Mouse (Mus musculus) hindbrain, embryonic 10.5 days (tissue): ENCODE data around the gene Stat5b. TPM values are rescaled to one million over a fixed set of nuclear protein-coding genes. Genes with fewer than 3 reads are reported as not detected.

Experiments used
- DNase-seq: peaks from one replicate; pipeline ENCODE4 v3.0.0-alpha.2; 2017; ENCODE audit warnings: low spot score
- H3K27ac ChIP-seq: fragments of 300-500 bp; sonication (generic); 2 replicates; pipeline ENCODE4 v1.5.1; 2016; ENCODE audit warnings: mild to moderate bottlenecking, moderate library complexity
- H3K27me3 ChIP-seq: fragments of 300-500 bp; sonication (generic); 2 replicates; pipeline ENCODE4 v1.6.1; 2016; ENCODE audit warnings: mild to moderate bottlenecking; ENCODE audit not compliant: poor library complexity, insufficient read depth, severe bottlenecking
- H3K36me3 ChIP-seq: fragments of 300-500 bp; sonication (generic); 2 replicates; pipeline ENCODE4 v1.6.1; 2016; ENCODE audit warnings: mild to moderate bottlenecking, moderate library complexity
- H3K4me1 ChIP-seq: fragments of 300-500 bp; sonication (generic); replicated peaks from 2 replicates; pipeline ENCODE4 v1.6.1; 2016; ENCODE audit warnings: mild to moderate bottlenecking
- H3K4me3 ChIP-seq: fragments of 300-500 bp; sonication (generic); 2 replicates; pipeline ENCODE4 v1.5.1; 2016; ENCODE audit warnings: mild to moderate bottlenecking, moderate library complexity
- H3K9me3 ChIP-seq: fragments of 300-500 bp; sonication (generic); 2 replicates; pipeline ENCODE4 v1.6.1; 2016; ENCODE audit warnings: mild to moderate bottlenecking, moderate library complexity
- WGBS: fragments of 180-500 bp; shearing (Covaris S2); methylation state at CpG from one replicate; pipeline ENCODE4 v1.1.7; 2016; 5-methylcytosine and 5-hydroxymethylcytosine counted together
- polyA plus RNA-seq: library from polyadenylated mRNA; unstranded; fragments of >200 nt; fragmentation: Nextera tagmentation; extraction: Ambion mirVana; gene quantifications from 2 replicates; pipeline ENCODE4 v1.2.1, GENCODE M21; 2016

Stat5b gene
- polyA plus RNA-seq, 1 experiment from 2014 or later: 14.8 TPM

GRCm38 (mm10) chr11:100766726-100767125, 83.8 kb downstream of the Stat5b start:
- no peak overlapping the region for H3K27ac ChIP-seq
- no peaks in the 10 kb centered on the region for H3K9me3 ChIP-seq
- H3K4me1 ChIP-seq: peaks cover 16% of the 10 kb centered on the region
- WGBS: 87% methylated on average over 9 of the region's 9 CpGs
- no peaks in the 10 kb centered on the region for H3K36me3 ChIP-seq
- peaks cover 17% of the 10 kb centered on the region for H3K27me3 ChIP-seq
- no peak overlapping the region for H3K4me3 ChIP-seq
- no peak for DNase-seq

- peak within 1 kb of the TSS; percentile 76 for H3K27ac ChIP-seq
- H3K36me3 ChIP-seq: no peaks in the 10 kb centered on the region
- H3K4me3 ChIP-seq: peak within 1 kb of the TSS; percentile 57
- H3K27me3 ChIP-seq: peaks cover 51% of the 10 kb centered on the region
- 88% methylated on average over 7 of the region's 7 CpGs for WGBS
- no peaks in the 10 kb centered on the region for H3K9me3 ChIP-seq
- peaks cover 30% of the 10 kb centered on the region for H3K4me1 ChIP-seq
- no peak for DNase-seq
These were observed 87.7 kb downstream of the Stat5b start, which contains the start of gene Hcrt for GRCm38 (mm10) chr11:100762831-100763230. Hcrt (minus strand) TSS chr11:100762931.

DNA sequence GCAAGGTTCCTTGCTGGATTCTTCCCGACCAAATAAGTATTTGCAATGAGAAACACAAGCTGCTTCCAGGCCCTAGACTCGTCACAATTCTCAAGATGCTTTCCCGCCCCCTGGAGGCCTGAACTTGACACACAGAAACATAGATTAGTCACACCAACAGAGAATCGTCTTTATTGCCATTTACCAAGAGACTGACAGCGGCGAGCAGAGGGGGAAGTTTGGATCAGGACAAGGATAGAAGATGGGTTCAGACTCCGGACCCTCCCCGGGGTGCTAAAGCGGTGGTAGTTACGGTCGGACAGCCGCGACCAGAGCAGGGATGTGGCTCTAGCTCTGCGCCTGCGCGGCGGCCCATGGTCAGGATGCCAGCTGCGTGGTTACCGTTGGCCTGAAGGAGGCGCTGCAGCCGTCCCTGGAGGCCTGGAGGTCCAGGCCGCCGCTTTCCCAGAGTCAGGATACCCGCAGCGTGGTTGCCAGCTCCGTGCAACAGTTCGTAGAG, 88.9 kb downstream of the Stat5b start:
- Histone ChIP-seq H3K4me3 (peak overlapping the region; percentile 57), H3K36me3 (no peaks in the 10 kb centered on the region), H3K4me1 (peaks cover 30% of the 10 kb centered on the region), H3K27me3 (peaks cover 60% of the 10 kb centered on the region), H3K27ac (peak overlapping the region; percentile 76), H3K9me3 (no peaks in the 10 kb centered on the region)
- peak; percentile 93 for DNase-seq
- WGBS: 1% methylated on average over 27 of the region's 27 CpGs

DNA sequence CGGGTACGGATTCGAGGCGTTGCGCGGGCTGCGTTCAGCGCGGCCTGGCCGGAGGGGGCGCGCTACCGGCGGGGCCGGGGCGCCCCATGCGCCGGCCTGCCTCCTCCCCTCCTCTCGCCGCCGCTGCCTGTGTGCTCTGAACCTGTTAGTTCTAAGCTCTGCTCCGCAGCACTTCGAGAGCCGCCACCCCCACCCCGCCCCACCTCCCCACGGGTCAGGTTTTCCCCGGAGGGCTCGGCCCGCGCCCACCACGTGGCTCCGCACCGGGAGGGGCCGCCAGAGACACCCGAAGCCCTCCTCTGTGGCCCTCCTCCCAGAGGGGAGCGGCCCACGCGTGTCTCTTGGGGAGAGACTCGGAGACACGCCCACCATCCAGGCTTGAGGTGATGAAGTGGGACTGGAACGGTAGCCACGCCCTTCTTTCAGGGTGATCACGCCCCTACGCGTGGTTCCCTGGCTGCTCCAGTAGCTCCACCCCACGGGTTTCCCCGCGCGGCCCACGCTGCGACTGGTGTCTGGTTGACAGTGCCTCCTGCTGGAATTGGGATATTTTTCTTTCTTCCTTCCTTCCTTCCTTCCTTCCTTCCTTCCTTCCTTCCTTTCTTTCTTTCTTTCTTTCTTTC, 90.8 kb downstream of the Stat5b start, which contains the start of gene Kcnh4:
Gene Kcnh4 (minus strand): TSS at position 332 of the 623 bp plus-strand sequence.
- WGBS: under 1% methylated on average over 51 of the region's 51 CpGs
- Histone ChIP-seq H3K27me3 (peaks cover 62% of the 10 kb centered on the region), H3K27ac (peak within 1 kb of the TSS; percentile 81), H3K9me3 (no peaks in the 10 kb centered on the region), H3K4me1 (peaks cover 30% of the 10 kb centered on the region), H3K36me3 (no peaks in the 10 kb centered on the region), H3K4me3 (peak within 1 kb of the TSS; percentile 60)
- DNase-seq: peak; percentile 42

GRCm38 (mm10) chr11:100758707-100759610, 91.6 kb downstream of the Stat5b start:
- H3K27me3 ChIP-seq: peaks cover 62% of the 10 kb centered on the region
- DNase-seq: peak; percentile 79
- H3K9me3 ChIP-seq: no peaks in the 10 kb centered on the region
- H3K4me1 ChIP-seq: peaks cover 30% of the 10 kb centered on the region
- WGBS: under 1% methylated on average over 35 of the region's 35 CpGs
- H3K36me3 ChIP-seq: no peaks in the 10 kb centered on the region
- peak overlapping the region; percentile 60 for H3K4me3 ChIP-seq
- H3K27ac ChIP-seq: peak overlapping the region; percentile 81

GRCm38 (mm10) chr11:100757566-100757965, 93.0 kb downstream of the Stat5b start:
- Histone ChIP-seq H3K27ac (no peak overlapping the region), H3K27me3 (peaks cover 53% of the 10 kb centered on the region)
- WGBS: 89% methylated on average over 12 of the region's 12 CpGs

GRCm38 (mm10) chr11:100756476-100756875, 94.0 kb downstream of the Stat5b start:
- H3K4me3 ChIP-seq: no peak overlapping the region
- no peaks in the 10 kb centered on the region for H3K36me3 ChIP-seq
- H3K4me1 ChIP-seq: peaks cover 28% of the 10 kb centered on the region
- H3K27me3 ChIP-seq: peaks cover 51% of the 10 kb centered on the region
- no peaks in the 10 kb centered on the region for H3K9me3 ChIP-seq
- H3K27ac ChIP-seq: no peak overlapping the region
- no peak for DNase-seq
- WGBS: 63% methylated on average over 6 of the region's 6 CpGs

More at GRCm38 (mm10) chr11:100757566-100757965, 93.0 kb downstream of the Stat5b start:
- Histone ChIP-seq H3K4me1 (peaks cover 30% of the 10 kb centered on the region), H3K36me3 (no peaks in the 10 kb centered on the region), H3K9me3 (no peaks in the 10 kb centered on the region), H3K4me3 (no peak overlapping the region)
- no peak for DNase-seq

DNA sequence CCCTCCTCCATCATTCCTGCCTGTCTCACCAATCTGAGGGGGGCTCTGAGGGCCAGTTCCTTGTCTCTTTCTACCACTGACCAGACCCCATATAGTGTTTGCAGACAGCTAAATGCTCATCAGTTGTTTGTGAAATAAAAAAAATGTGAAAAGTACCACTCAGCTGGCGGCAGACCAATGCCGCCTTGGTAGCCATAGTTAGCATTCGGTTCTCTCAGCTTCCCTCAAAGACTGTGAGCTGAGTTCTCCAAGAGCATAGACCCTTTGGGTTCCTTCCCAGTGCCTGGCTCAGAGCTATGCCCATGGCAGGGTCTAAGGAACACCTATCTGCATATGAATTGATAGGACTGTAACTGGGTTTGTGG, 95.8 kb downstream of the Stat5b start:
- no peak overlapping the region for H3K27ac ChIP-seq
- no peak for DNase-seq
- no peak overlapping the region for H3K4me3 ChIP-seq
- peaks cover 46% of the 10 kb centered on the region for H3K27me3 ChIP-seq
- peaks cover 18% of the 10 kb centered on the region for H3K4me1 ChIP-seq
- H3K9me3 ChIP-seq: no peaks in the 10 kb centered on the region
- 90% methylated on average over 3 of the region's 3 CpGs for WGBS
- 0 out of 2 replicates have a peak, but pooled peaks cover 7% of the 10 kb centered on the region for H3K36me3 ChIP-seq

- Histone ChIP-seq H3K4me3 (no peak overlapping the region), H3K36me3 (0 out of 2 replicates have a peak, but pooled peaks cover 7% of the 10 kb centered on the region), H3K4me1 (peaks cover 13% of the 10 kb centered on the region), H3K9me3 (no peaks in the 10 kb centered on the region), H3K27me3 (peaks cover 46% of the 10 kb centered on the region), H3K27ac (no peak overlapping the region)
- DNase-seq: no peak
- 85% methylated on average over 12 of the region's 12 CpGs for WGBS
These were observed 96.4 kb downstream of the Stat5b start for GRCm38 (mm10) chr11:100754021-100754692.

DNA sequence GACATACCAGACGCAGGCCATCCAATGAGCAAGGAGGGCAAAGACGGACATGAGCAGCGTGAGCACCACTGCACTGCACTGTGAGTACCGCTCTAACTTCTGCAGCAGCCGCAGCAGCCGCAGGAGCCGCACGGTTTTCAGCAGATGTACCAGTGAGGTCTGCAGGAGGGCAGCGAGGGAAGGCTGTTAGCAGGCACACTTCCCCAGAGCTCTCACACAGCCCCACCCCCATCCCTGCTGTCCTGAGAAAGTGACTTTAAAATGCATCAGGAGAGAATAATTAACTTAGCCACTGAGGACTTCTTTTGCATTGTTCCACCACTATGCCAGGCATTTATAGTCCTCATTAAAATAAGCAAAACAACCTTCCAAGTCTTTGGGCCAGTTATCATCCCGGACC, 98.2 kb downstream of the Stat5b start:
- Histone ChIP-seq H3K27me3 (peaks cover 40% of the 10 kb centered on the region), H3K4me3 (no peak overlapping the region), H3K36me3 (0 out of 2 replicates have a peak, but pooled peaks cover 7% of the 10 kb centered on the region), H3K27ac (no peak overlapping the region), H3K4me1 (0 out of 2 replicates have a peak, but pooled peaks cover 5% of the 10 kb centered on the region), H3K9me3 (no peaks in the 10 kb centered on the region)
- no peak for DNase-seq
- WGBS: 41% methylated on average over 10 of the region's 10 CpGs

- peaks cover 14% of the 10 kb centered on the region; the same call in 1 of the 2 replicates for H3K4me1 ChIP-seq
- 90% methylated on average over 16 of the region's 16 CpGs for WGBS
- H3K27me3 ChIP-seq: peaks cover 44% of the 10 kb centered on the region
- no peak for DNase-seq
- H3K9me3 ChIP-seq: no peaks in the 10 kb centered on the region
- H3K36me3 ChIP-seq: 0 out of 2 replicates have a peak, but pooled peaks cover 7% of the 10 kb centered on the region
- no peak overlapping the region for H3K4me3 ChIP-seq
- no peak overlapping the region for H3K27ac ChIP-seq
These were observed 100.4 kb downstream of the Stat5b start for GRCm38 (mm10) chr11:100750127-100750526.

- H3K27ac ChIP-seq: no peak overlapping the region
- H3K4me3 ChIP-seq: no peak overlapping the region
- 48% methylated on average over 25 of the region's 25 CpGs for WGBS
- peaks cover 15% of the 10 kb centered on the region; the same call in 1 of the 2 replicates for H3K4me1 ChIP-seq
- peaks cover 44% of the 10 kb centered on the region for H3K27me3 ChIP-seq
- DNase-seq: no peak
- H3K9me3 ChIP-seq: no peaks in the 10 kb centered on the region
- H3K36me3 ChIP-seq: 0 out of 2 replicates have a peak, but pooled peaks cover 7% of the 10 kb centered on the region
These were observed 101.1 kb downstream of the Stat5b start for GRCm38 (mm10) chr11:100749469-100749868.
